Mouse (Mus musculus): ENCODE measurements at regions not wholly inside any gene's neighbourhood (a gene's known extent, or its start where the extent isn't known, plus 50 kb on each side); places are given as distances from the start of the nearest gene placed in this dataset.

- no peak for TF ChIP-seq POLR2A (IDR thresholded peaks at IDR 0.05; ENCODE audit: extremely low read depth, insufficient read depth, low read length)
- TF ChIP-seq CTCF (IDR thresholded peaks at IDR 0.05; ENCODE audit: low read depth, low read length): no peak
Measured at GRCm38 (mm10) chr19:14225061-14225696, 311.8 kb downstream of the Olfr1505 start.

Data from liver, adult 2 months (tissue).